Mouse (Mus musculus): Measurements from ENCODE around the gene Anapc15. TPM values are rescaled to one million over a fixed set of nuclear protein-coding genes. Genes with fewer than 3 reads are reported as not detected.
"Not testable (repeated sequence)": the region's sequence is repeated elsewhere in the genome, so short reads cannot be mapped to it uniquely, and the experiment has no call there.

Gene Anapc15
- total RNA-seq, 2 experiments from 2014 or later: 34.3 to 35.5 TPM

- peak; percentile 75 to 91 for DNase-seq (ENCODE audit: low spot score in 2 of 2)
These were observed 32.9 kb downstream of the Anapc15 start for GRCm38 (mm10) chr7:101896104-101897066.

- DNase-seq (ENCODE audit: low spot score in 2 of 2): no peak
These were observed 37.0 kb downstream of the Anapc15 start for GRCm38 (mm10) chr7:101900331-101901097.

- DNase-seq (ENCODE audit: low spot score in 2 of 2): no peak
These were observed 38.5 kb downstream of the Anapc15 start for GRCm38 (mm10) chr7:101901969-101902368.

GRCm38 (mm10) chr7:101902846-101903245, 39.3 kb downstream of the Anapc15 start:
- DNase-seq (ENCODE audit: low spot score in 2 of 2): no peak

GRCm38 (mm10) chr7:101905561-101906286, 42.2 kb downstream of the Anapc15 start, which contains the start of gene Lamtor1:
TSS of gene Lamtor1 (plus strand) at chr7:101905904.
- DNase-seq (ENCODE audit: low spot score in 2 of 2): peak; percentile 95 to 99

GRCm38 (mm10) chr7:101906287-101906681, 42.8 kb downstream of the Anapc15 start, which contains the start of gene Tomt:
TSS of gene Tomt (minus strand) at chr7:101906359.
- no peak for DNase-seq (ENCODE audit: low spot score in 2 of 2)

- no peak for DNase-seq (ENCODE audit: low spot score in 2 of 2)
These were observed 43.2 kb downstream of the Anapc15 start for GRCm38 (mm10) chr7:101906696-101907095.

GRCm38 (mm10) chr7:101908367-101908766, 44.9 kb downstream of the Anapc15 start:
- no peak for DNase-seq (ENCODE audit: low spot score in 2 of 2)

GRCm38 (mm10) chr7:101910138-101910537, 46.6 kb downstream of the Anapc15 start:
- DNase-seq (ENCODE audit: low spot score in 2 of 2): no peak

GRCm38 (mm10) chr7:101911982-101912381, 48.5 kb downstream of the Anapc15 start:
- DNase-seq (ENCODE audit: low spot score in 2 of 2): no peak

- DNase-seq (ENCODE audit: low spot score in 2 of 2): no peak
These were observed 54.6 kb downstream of the Anapc15 start for GRCm38 (mm10) chr7:101918071-101918470.

- not testable (repeated sequence) for DNase-seq (ENCODE audit: low spot score in 2 of 2)
These were observed 62.4 kb downstream of the Anapc15 start for GRCm38 (mm10) chr7:101925892-101926291.

GRCm38 (mm10) chr7:101928093-101928492, 64.6 kb downstream of the Anapc15 start:
- DNase-seq (ENCODE audit: low spot score in 2 of 2): no peak

GRCm38 (mm10) chr7:101932551-101932950, 69.0 kb downstream of the Anapc15 start:
- no peak for DNase-seq (ENCODE audit: low spot score in 2 of 2)

- DNase-seq (ENCODE audit: low spot score in 2 of 2): no peak
These were observed 69.8 kb downstream of the Anapc15 start for GRCm38 (mm10) chr7:101933300-101933699.

- peak; percentile 76 to 94 for DNase-seq (ENCODE audit: low spot score in 2 of 2)
These were observed 70.3 kb downstream of the Anapc15 start, which contains the start of the genes Lrrc51 and Numa1 for GRCm38 (mm10) chr7:101933751-101934240. TSS of gene Lrrc51 (minus strand) at chr7:101933895. TSS of gene Numa1 (plus strand) at chr7:101934111.

- no peak for DNase-seq (ENCODE audit: low spot score in 2 of 2)
These were observed 72.4 kb downstream of the Anapc15 start for GRCm38 (mm10) chr7:101935957-101936356.

- DNase-seq (ENCODE audit: low spot score in 2 of 2): no peak
These were observed 73.5 kb downstream of the Anapc15 start for GRCm38 (mm10) chr7:101936996-101937395.

GRCm38 (mm10) chr7:101937569-101937968, 74.1 kb downstream of the Anapc15 start:
- no peak for DNase-seq (ENCODE audit: low spot score in 2 of 2)

- no peak for DNase-seq (ENCODE audit: low spot score in 2 of 2)
These were observed 74.8 kb downstream of the Anapc15 start for GRCm38 (mm10) chr7:101938348-101938747.

- DNase-seq (ENCODE audit: low spot score in 2 of 2): no peak
These were observed 76.2 kb downstream of the Anapc15 start for GRCm38 (mm10) chr7:101939758-101940157.

Measured in adrenal gland, postnatal 4 days (tissue).